Mouse (Mus musculus): ENCODE measurements around the gene Synpo2.

Gene Synpo2

DNA sequence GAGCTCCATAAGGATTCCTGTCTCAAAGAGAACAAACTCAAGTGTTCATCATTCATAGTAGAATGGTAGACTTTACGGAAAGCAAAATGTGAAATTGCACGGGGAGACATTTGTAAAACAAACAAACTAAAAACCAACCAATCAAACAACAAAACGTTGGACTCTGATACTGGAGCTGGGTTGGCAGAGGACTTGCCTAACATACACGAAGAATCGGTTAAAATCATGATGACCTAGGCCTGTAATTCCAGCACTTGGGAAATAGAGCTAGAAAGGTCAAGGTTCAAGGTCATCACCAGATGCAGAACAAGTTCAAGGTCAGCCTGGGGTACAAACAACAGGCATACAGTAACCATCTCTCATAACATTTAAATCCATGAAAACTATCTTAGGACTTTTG is 147.7 kb downstream of the Synpo2 start:
- DNase-seq, result no peak

DNA sequence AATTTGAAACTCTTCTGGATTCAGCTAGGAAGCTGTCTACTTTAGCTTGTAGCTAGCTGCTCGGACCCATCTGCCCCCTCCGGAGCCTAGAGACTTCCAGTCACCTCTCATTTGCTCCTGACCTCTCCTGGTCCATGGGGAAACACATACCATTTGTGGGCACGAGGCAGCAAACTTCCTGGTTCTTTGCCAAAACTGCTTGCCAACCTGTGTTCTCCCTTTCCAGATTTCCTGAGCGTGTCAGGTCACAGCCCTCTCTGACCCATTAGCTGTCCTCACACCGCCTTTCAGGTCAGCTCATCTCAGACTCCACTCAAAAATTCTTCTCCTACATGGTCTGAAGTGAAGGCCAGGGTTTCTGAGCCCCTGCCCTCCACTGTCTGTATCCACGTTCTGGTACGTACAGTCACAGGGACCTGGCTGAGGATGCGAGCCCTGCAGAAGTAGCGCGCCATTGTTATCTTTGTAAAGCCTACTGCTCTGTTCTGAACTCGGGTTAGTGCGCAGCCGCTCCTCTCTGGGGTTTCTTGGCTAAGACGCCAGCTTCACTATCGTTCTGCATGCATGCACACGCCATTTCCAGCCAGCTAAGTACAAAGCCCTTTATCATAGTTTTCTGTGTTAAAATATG is 150.0 kb downstream of the Synpo2 start:
- peak; percentile 49 to 52 for DNase-seq

DNA sequence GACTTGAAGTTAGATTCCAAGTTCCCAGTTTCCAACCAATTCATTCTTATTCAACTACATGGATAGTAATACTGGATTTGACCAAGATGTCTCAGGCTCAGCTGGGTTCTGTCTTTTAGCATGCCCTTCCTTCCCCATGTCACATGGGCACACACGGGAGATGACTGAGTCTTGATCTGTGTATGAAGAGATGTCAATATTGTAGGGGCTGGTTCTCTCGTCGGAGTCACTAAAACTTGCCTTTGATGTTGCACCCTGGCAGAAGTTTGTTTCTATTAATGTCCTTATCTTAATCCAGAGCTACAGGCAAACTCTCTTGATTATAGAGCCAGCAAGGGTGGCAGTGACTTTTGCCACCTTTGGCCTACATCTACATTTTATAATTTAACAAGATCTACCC is 154.3 kb downstream of the Synpo2 start:
- DNase-seq, result no peak

DNA sequence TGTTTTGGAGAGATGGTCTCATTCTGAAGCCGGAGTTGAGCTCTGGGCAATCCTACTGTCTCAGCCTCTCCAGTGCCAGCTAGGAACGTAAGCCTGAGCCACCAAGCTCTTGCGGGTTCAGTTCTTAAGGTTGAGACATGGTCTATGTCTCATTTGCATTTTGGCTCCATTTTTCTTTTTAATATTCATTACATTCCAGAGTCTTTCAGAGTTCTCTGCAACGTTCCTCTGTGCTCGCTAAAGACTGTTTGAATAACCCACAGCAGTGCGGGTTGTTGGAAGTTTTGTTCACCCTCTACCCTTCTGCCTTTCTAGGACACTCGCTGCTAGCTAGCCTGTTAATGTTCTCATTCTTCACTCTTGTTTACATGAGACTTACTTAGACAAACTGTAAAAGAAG is 155.0 kb downstream of the Synpo2 start:
- no peak for DNase-seq

DNA sequence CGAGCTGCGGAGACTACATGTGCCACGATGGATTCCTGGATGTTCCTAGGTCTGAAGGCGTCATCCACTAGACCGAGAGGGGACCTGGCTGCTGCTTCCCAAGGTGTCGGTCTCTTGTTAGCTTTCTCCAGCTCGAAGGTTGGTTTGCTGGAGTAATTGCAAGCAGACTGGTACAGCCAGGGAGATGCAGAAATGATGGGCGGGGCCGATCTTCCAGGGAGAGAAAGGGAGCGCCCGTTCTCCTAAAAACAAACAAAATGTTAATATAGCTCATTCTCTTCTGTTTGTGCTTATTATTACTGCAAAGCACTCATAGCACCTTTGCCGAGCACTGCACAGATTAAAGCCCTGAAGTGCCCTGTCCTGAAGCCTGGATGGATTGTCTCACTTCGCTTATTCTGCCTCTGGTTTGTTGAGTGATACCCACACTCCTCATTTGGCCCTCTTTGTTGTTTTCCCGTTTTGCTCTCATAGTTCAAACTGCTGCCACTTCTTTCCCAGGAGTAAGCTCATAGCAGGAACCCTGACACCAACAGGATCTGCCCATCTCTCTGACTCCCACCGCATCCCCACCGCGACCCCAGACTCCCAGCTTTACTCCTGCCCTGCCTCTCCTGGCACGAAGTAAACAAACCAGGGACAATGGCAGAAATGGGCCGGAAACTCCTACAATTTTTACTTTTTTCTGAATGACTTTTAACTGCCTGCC is 155.8 kb downstream of the Synpo2 start:
- no peak for DNase-seq

DNA sequence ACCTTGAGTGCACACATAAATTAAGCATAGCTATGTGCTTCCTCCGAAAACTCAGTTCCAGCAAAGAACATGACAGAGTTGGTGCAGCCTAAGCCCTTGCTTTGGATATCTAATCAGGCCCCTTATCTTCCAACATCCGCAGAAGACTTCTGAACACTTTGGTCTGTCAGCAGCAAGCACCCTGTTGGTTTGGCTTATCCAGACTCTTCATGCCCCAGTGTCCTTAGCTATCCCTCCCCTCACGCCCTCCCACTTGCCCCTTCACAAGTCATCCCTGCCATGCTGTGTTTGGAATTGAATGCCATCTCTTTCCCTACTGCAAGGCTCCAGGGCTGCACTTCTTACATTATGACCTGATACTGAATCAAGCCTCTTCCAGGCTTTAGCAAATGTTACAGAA is 160.2 kb downstream of the Synpo2 start:
- DNase-seq, result no peak

DNA sequence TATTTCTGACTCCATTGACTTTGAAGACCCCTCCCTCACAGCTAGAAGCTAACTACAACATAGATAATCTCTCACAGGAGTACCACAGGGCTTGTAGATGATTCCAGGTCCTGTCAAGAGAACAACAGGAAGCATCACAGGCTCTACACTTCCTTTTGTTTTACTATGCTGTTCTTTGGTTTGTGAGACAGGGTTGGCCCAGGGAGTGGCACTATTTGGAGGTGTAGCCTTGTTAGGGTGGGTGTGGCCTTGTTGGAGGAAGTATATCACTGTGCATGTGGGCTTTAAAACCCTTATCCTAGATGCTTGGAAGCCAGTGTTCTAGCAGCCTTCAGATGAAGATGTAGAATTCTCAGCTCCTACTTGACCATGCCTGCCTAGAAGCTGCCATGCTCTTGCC is 160.9 kb downstream of the Synpo2 start:
- no peak for DNase-seq

DNA sequence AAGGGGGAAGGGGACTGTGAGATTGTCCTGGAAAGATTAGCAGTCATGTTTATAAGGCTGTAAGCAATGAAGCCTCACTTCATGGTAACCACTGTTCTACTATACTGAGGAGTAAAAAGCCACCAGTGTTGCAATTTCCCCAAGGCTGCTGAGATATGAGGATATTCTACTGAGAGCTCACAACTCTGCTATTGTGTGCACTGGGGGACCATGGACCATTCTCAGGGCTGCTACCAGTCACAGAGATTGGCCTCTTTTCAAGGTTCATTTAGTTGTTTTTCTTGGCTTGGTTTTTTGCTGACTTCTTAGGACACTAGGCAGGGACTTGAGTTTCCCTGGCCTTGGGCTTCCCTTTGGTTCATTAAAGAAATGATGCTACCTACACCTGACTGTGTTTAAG is 162.6 kb downstream of the Synpo2 start:
- no peak for DNase-seq

DNA sequence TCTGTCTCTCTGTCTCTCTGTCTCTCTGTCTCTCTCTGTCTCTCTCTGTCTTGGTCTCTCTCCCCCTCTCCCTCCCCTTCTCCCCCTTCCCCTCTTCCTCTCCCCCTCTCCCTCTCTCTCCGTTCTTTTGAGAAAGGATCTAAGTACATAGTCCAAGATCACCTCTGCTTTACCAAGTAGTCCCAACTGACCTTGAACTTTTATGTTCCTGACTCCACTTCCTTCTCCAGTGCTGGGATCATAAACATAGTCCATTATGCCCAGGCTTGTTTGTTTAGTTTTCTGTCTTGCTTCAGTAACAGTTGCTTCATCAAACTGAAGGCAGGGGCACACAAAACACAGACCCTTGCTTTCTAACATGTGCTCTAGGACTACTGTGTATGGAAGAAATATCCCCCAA is 163.5 kb downstream of the Synpo2 start:
- no peak for DNase-seq

DNA sequence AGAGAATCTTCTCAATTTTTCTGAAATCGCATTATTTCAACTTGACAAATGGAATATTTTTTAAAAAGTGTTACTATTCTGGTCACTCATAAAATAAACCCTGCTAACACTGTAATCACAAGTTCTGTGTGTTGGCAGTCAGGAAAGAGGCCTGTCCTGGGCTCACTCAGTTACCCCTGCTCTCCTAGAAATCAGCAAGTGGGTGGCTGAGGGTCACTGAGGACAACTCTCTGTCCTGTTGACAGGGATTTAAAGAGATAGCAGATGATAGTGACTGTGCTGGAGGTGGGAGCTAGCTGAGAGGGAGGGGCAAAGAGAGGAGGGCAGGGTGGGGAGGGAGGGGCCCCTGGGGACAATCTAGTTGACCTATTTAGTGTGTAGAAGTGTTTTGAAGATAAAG is 165.0 kb downstream of the Synpo2 start:
- DNase-seq, result no peak

DNA sequence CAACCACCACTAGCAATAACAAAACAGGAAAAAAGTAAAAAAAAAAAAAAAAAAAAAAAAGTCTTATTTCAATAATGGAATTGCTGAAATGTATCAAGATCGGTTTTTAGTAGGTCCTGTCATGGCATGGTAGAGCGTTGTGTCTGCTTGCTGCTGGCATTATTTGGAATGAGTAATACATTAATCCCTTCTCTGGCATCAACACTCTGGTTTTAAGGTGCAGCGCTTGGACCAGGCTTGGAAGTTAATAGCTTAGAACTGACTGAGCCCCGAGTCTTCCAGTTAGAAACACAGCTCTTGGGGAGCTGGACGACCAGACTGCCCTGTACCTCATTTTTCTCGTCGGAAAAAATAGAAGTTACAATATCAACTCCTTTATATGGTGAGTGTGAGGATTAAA is 169.1 kb downstream of the Synpo2 start:
- no peak for DNase-seq

DNA sequence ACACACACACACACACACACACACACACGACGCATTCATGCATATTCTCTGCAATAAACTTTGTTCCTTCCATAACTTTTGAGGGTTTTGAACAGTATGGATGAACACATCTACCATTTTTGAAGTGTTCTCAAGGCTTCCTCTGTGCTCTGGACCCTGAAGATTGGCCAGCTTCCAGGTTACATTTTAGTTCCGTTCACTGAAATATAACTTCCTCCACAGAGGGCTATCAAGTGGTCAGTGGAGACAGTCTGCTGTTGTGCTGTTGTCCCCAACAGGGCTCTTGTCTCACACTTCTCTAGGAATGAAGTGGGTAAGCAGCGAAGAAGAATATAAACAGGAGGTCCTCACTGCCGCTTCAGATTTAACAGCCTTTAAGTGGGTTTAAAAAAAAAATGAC is 170.5 kb downstream of the Synpo2 start:
- DNase-seq, result no peak

DNA sequence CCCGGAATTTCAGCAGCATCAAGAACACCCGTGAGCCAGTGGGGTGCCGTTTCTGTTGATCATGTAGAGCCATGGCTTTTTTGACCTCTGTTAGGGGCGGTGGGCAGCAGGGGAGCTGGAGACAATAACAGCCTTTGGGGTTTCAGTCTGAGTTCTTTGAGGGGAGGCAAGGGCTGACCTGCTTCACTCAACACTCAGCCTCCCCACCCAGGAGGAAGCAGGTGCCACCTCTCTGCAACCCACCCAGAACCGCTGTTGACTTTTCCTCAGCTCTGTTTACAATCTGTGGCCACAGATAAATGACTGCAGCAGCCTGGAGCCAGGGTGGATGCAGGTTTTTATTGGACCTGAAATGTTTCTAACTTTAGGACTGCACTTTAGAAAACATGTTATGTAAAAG is 171.8 kb downstream of the Synpo2 start:
- no peak for DNase-seq

DNA sequence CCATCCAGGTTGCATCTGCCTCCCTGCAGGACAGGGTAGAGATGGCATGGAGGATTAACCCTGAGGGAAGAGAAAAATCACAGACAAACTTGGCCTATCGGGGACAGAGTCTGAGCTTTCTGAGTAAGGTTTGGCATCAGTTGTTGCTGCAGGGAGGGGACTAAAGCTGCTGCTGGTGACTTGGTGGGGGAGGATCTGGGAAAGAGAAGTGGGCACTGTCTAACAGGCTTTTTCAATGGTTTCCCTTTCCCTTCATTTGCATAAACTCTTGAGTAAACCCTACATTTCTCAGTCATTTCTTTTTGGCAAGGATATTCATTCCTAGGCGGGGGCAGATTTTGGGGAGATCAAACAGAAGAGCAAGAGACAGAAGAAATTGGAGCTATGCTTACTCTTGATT is 174.0 kb downstream of the Synpo2 start:
- no peak for DNase-seq

DNA sequence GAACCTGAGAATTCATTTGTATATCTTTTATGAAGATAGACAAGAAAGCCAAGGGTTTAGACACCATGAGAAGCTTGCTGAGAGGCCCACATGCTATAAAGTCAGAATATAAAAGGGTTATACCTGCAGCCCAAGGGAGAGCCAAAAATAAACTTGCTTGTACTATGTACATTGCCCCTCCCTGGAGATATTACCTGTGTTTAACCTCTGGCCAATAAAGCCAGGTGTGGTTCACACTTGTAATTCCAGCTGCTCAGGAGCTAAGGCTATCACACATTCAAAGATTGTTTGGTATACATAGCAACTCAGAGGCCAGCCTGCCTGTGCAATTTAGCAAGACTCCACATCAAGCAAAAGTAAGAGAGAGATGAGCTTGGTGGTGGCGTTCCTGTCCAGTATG is 177.1 kb downstream of the Synpo2 start:
- no peak for DNase-seq

DNA sequence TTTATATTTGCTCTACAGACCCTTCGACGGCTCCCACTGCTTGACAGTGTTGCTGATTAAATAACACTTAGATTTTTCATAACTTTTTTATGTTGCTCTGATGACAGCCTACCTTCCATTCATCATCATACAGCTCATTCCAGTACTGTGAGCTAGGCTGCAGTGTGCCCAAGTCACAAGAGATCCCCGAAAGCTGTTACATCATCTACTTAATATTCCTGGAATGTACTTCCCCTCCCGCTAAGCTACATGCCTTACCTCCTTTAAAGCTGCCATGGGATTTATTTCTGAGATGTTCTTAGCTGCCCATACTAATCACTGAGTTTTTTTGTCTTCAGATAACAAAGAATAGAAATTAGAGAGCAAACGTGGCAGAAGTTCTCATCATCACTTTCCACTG is 181.8 kb downstream of the Synpo2 start:
- DNase-seq, result no peak

DNA sequence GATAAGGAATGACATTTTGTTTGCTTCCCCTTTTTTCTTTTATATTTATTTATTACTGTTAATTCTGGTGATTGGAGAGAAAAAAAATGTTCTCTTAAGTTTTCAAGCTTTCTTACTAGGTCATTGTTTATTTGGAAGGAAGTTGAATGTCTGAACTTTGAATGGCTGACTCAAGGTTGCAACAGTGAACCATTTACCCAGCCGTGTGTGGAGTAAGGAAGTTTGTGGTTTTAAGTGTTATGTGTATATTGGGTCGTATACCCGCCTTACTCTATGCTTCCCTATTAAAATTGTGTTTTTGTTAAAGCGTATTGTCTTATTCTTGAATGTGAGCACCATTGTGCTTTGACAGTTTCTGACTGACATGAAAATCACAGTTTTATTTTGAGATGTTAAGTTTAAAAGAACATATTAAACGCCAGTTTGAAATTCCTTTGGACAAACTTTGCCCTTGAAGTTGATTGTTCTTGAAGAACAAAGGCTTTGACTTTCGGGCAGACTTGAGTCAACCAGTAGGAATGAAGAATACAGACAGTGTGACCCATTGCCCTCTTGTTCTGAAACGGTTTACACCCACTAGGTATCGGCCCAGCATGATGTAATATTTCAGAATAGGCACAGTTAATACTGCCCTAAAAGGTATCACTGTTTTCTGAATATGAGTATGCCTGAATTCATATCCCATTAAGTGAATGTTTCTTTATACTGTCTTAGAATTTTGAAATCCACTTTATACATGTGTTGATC is 182.6 kb downstream of the Synpo2 start:
- DNase-seq, result no peak

DNA sequence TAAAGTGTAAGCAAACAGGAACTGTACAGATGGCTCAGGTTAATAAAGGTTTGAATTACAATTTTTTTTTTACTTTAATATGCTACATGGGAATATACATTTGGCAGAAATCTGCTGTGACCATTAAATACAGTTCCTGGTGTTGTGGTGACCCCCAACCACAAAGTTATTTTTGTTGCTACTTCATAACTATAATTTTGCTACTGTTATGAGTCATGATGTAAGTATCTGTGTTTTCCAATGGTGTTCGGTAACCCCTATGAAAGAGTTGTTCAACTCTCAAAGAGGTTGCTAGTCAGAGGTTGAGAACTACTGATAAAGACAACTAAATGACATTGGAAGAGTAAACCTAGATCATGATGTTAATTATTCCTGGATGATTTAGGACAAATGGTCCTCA is 193.6 kb downstream of the Synpo2 start:
- DNase-seq, result no peak

DNA sequence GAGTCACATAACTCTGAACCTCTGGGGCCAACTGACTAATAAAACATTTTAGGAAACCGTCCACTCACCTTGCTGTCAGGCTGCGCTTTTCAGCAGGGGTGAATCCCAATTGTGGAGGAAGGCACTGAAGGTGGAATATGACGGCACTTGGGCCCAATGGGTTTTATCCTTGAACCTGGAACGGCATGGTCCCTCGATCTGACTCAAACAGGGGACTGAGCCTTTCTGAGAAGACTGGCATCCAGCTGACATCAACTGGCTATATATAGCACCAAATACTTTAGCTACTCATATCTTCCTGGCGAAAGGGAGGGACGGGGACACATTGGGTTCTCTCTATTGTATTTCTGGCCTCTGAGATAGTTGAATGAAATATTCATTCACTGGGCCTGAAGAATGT is 201.2 kb downstream of the Synpo2 start, which contains the start of gene Myoz2:
Gene Myoz2 (minus strand): TSS at position 264 of the 400 bp plus-strand sequence.
- DNase-seq, result no peak

DNA sequence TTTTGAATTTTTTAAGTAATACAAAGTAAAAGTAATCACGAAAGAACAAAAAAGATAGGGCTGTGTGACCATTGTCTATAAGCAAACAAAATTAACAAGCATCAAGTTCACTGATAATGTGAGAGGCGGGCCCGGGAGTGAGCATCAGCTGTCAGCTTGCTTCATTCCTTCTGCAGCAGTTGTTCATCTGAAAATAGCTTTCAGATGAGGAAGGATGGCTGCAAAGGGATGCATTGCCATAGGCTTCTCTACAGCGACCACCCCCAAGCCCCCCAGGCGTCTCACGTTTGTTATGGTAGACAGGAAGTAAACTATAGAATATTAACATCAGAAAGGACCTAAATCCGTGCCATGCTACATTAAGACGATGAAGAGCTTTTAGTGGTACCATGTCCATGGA is 202.1 kb downstream of the Synpo2 start:
- no peak for DNase-seq

All from cerebellum, postnatal 10 days (tissue).